Comparison of ENCODE assay signal across 7 mouse cellular contexts in genomic region chr7:92550990-92551392, GRCm38 (mm10). TPM values are rescaled to one million over a fixed set of nuclear protein-coding genes. Genes with fewer than 3 reads are reported as not detected.
A peak's percentile ranks its signal among the peaks of the same experiment; 100 is the strongest.
DNase-seq lines count a peak whose midpoint lies in the region; ATAC-seq and TF ChIP-seq lines count a peak whose summit lies in the region.

No protein-coding gene starts in this region.

- DNase-seq in left cerebral cortex, adult 2 months (ENCODE audit: extremely low spot score in 1 of 2, low spot score in 2 of 2): no peak
- DNase-seq in left cerebral cortex, adult 8-10 months (ENCODE audit: low spot score in 2 of 2): no peak
- DNase-seq in MEL (ENCODE audit: low read depth, low spot score): peak; percentile 48
- peak; percentile 33 for DNase-seq in c-Kit-positive CD71-negative TER-119-negative erythroid progenitor cells, embryonic 14.5 days (ENCODE audit: low read depth)
- DNase-seq in lung, postnatal 25 days (ENCODE audit: low spot score): peak; percentile 32

- TF ChIP-seq RAD21 in MEL (IDR thresholded peaks at IDR 0.05; ENCODE audit: low read depth, low read length): peak; percentile 65

- no peak for TF ChIP-seq POLR2A in MEL (IDR thresholded peaks at IDR 0.05; ENCODE audit: control insufficient read depth in 1 of 2, insufficient read depth in 1 of 2, low read depth in 1 of 2, low read length in 2 of 2, poor library complexity in 1 of 2)

- no peaks in the 10 kb centered on the region for H3K9me3 ChIP-seq in MEL (replicated peaks; ENCODE audit: insufficient read depth, low read length)

- TF ChIP-seq EP300 in MEL (IDR thresholded peaks at IDR 0.05; ENCODE audit: low read depth in 1 of 2, low read length in 2 of 2): no peak

- no peak overlapping the region for H3K27ac ChIP-seq in left cerebral cortex, adult 2 months
- no peak overlapping the region for H3K27ac ChIP-seq in MEL (ENCODE audit: control insufficient read depth, low read depth, low read length)

- no peaks in the 10 kb centered on the region for H3K79me2 ChIP-seq in MEL (ENCODE audit: control insufficient read depth, insufficient read depth, low read length, poor library complexity)

- no peak overlapping the region for H3K9ac ChIP-seq in MEL (ENCODE audit: control insufficient read depth, low read depth, low read length, poor library complexity, severe bottlenecking)

- H3K27me3 ChIP-seq in MEL (ENCODE audit: control insufficient read depth in 1 of 2, insufficient read depth in 2 of 2, low read length in 2 of 2): no peaks in the 10 kb centered on the region

- H3K36me3 ChIP-seq in MEL (ENCODE audit: control insufficient read depth in 1 of 2, insufficient read depth in 2 of 2, low read length in 2 of 2): no peaks in the 10 kb centered on the region

- intact Hi-C loops in left cerebral cortex, adult 2 months (cut with DNase I): loop anchor here (2.0 kb wide), 1 partner anchor 448 kb away; no protein-coding TSS in a partner anchor

- TF ChIP-seq CTCF in left cerebral cortex, adult 2 months (IDR thresholded peaks at IDR 0.05): peak; percentile 77
- peak; percentile 3 to 70 (median 45); a peak in 4 of 6 replicates for TF ChIP-seq CTCF in MEL (IDR thresholded peaks at IDR 0.05 in 2 of 3, conservative IDR thresholded peaks at IDR 0.05 in 1 of 3; ENCODE audit: control insufficient read depth in 1 of 3, insufficient read depth in 1 of 3, low read depth in 2 of 3, low read length in 3 of 3, poor library complexity in 1 of 3, severe bottlenecking in 1 of 3)

- no peak overlapping the region for H3K4me3 ChIP-seq in left cerebral cortex, adult 2 months
- H3K4me3 ChIP-seq in MEL (ENCODE audit: control insufficient read depth in 1 of 2, insufficient read depth in 1 of 2, low read depth in 2 of 2, low read length in 2 of 2): no peak overlapping the region

- peak; percentile 95 for ATAC-seq in granulocyte monocyte progenitor cell, adult 5-6 weeks (replicated peaks; ENCODE audit: poor library complexity, severe bottlenecking)
- no peak for ATAC-seq in monocyte, adult 5-6 weeks (replicated peaks; ENCODE audit: insufficient number of reproducible peaks, low FRiP score, low TSS enrichment, poor library complexity, severe bottlenecking)

- H3K4me1 ChIP-seq in MEL (ENCODE audit: control insufficient read depth in 1 of 2, insufficient read depth in 2 of 2, low read length in 2 of 2): no peaks in the 10 kb centered on the region

TF ChIP-seq in MEL, 35 proteins besides CTCF, POLR2A, EP300 and RAD21:
- TF ChIP-seq GATA1 (IDR thresholded peaks at IDR 0.05; ENCODE audit: low read depth, low read length) (peak; percentile 44; the same call in 1 of the 2 replicates), ZMIZ1 (IDR thresholded peaks at IDR 0.05; ENCODE audit: low read depth, low read length) (no peak), ZC3H11A (IDR thresholded peaks at IDR 0.05; ENCODE audit: low read depth, low read length) (0 out of 2 replicates have a peak, but pooled peaks have one; percentile 30), MAX (IDR thresholded peaks at IDR 0.05; ENCODE audit: low read length) (no peak), SMC3 (IDR thresholded peaks at IDR 0.05; ENCODE audit: low read depth, low read length) (peak; percentile 62), MEF2A (IDR thresholded peaks at IDR 0.05; ENCODE audit: extremely low read depth, insufficient replicate concordance, low read depth, low read length, poor library complexity, severe bottlenecking) (no peak), TBP (IDR thresholded peaks at IDR 0.05; ENCODE audit: low read depth, low read length) (no peak)

RNA-seq across cellular contexts. Expression of gene Ccdc90b, which starts 10.0 kb away (rescaled TPM):
- 10 to 100 TPM; 13.0 to 14.9 TPM for total RNA-seq in left cerebral cortex, adult 2 months (2021)
- total RNA-seq in left cerebral cortex, adult 8-10 months (2022): 10 to 100 TPM; 14.8 to 16.5 (median 15.5) TPM
- total RNA-seq in MEL (2012; rRNA removed): not detected in 2 replicates
- not detected for polyA plus RNA-seq in MEL (2012; ENCODE audit: insufficient read depth in 1 of 2, insufficient read length in 2 of 2, low read depth in 1 of 2, low replicate concordance in 2 of 2, missing spikeins in 1 of 2)
- total RNA-seq in granulocyte monocyte progenitor cell, adult 5-6 weeks (2014; fragmentation: Nextera tagmentation): 19.5 and 25.7 TPM in 2 replicates
- total RNA-seq in granulocyte monocyte progenitor cell, adult 5-6 weeks (2017): 38.9 and 41.7 TPM in 2 replicates
- total RNA-seq in monocyte, adult 5-6 weeks (2017): 11.1 to 13.5 TPM (median 11.2 TPM) in 3 replicates

Comparison
In these comparisons a context has a peak if more than half of its experiments do, and no peak if none do; other contexts are left out.
1. DNase-seq: peak in MEL (single experiment), c-Kit-positive CD71-negative TER-119-negative erythroid progenitor cells, embryonic 14.5 days (single experiment) and lung, postnatal 25 days (single experiment); none in left cerebral cortex, adult 2 months (0 of 2) and left cerebral cortex, adult 8-10 months (0 of 2).
2. RNA of gene Ccdc90b, which starts 10.0 kb away (total RNA-seq): 19.5 to 41.7 TPM in granulocyte monocyte progenitor cell, adult 5-6 weeks, 14.8 to 16.5 TPM in left cerebral cortex, adult 8-10 months, 13.0 to 14.9 TPM in left cerebral cortex, adult 2 months and 11.1 to 13.5 TPM in monocyte, adult 5-6 weeks; not detected in MEL; every median in the first group is over 10 times any median in the second.